Mouse (Mus musculus) left cerebral cortex, adult 18-20 months (tissue): Measurements from ENCODE around the gene Slc2a3. TPM values are rescaled to one million over a fixed set of nuclear protein-coding genes. Genes with fewer than 3 reads are reported as not detected.
A peak's percentile ranks its signal among the peaks of the same experiment; 100 is the strongest.
"Not testable (repeated sequence)": the region's sequence is repeated elsewhere in the genome, so short reads cannot be mapped to it uniquely, and the experiment has no call there.

Experiments used
- DNase-seq, 2 experiments: peaks; one replicate each; pipeline ENCODE4 v3.0.0; 2021 to 2022; ENCODE audit warnings: low spot score in 2 of 2, mixed read lengths in 1 of 2
- microRNA-seq, 2 experiments: library from miRNA; unstranded; fragments of <30 nt; microRNA quantifications; one replicate each; pipeline ENCODE4 v1.2.0; 2021
- total RNA-seq, 2 experiments: library from RNA; stranded (reverse); gene quantifications; 2 replicates each; pipeline ENCODE4 v1.2.3; 2021

The Slc2a3 gene
- total RNA-seq, 2 experiments from 2014 or later = 120 to 139 TPM

DNA sequence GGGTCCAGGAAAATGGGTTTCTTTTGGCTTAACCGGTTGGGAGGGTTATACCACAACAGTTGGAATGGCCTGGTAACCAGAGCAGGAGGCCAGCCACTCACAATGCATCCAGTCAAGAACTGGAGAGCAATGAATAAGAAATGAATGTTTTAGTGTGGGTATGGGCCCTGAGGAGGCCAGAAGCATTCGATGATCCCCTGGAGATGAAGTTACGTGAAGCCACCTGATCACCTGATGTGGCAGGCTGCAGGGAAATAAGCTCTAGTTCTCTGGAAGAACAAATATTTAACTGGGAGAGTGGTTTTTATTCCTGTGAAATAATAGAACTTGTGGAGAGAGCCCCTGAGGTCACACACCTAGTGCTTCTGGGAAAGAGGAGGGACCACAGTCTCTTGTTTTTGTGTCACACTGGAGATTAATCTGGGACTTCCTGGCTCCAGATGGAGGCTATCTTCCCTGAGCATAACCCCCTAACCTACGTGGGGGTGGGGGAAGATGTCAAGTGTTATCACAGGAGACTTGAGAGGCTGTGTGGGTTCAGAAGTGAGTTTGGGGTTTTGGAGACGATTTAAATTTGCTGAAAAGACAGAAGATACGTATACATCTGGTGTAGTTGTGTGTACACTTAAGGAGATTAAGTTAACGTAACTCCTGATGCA lies 86.6 kb downstream of the Slc2a3 start:
- DNase-seq = no peak

GRCm38 (mm10) chr6:122713116-122713515 lies 88.3 kb downstream of the Slc2a3 start:
- DNase-seq = not testable (repeated sequence)

DNA sequence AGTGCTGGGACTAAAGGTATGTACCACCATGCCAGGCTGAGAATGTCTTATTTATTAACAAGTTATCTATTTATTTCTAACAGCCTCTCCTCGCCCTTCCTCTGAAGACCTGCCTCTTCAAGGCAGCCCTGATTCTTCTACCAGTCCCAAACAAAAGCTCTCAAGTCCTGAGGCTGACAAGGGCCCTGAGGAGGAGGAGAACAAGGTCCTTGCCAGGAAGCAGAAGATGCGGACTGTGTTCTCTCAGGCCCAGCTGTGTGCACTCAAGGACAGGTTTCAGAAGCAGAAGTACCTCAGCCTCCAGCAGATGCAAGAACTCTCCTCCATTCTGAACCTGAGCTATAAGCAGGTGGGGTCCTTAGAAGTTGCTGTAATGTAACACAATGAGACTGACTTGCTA lies 90.0 kb downstream of the Slc2a3 start:
- no peak for DNase-seq

DNA sequence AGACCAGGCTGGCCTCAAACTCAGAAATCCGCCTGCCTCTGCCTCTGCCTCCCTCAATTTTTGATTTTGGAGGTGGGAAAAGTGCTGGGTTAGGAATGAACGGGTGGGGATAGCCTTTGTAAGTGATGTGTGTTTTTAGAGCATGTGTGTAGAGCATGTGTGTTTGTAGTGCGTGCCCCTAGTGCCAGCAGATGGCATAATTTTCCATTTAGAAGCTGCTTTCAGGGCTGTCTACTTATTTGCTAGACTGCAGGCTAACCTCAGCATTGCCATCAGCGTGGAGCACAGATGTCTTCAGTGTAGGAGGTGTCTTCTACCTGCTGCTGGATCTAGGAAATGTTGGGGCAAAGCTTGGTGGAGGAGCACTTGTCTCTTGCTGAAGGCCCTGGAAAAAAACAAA lies 92.6 kb downstream of the Slc2a3 start:
- DNase-seq = no peak

GRCm38 (mm10) chr6:122707036-122707800 lies 94.2 kb downstream of the Slc2a3 start, which contains the start of gene Nanog:
Gene Nanog (plus strand): TSS chr6:122707489.
- DNase-seq = no peak

DNA sequence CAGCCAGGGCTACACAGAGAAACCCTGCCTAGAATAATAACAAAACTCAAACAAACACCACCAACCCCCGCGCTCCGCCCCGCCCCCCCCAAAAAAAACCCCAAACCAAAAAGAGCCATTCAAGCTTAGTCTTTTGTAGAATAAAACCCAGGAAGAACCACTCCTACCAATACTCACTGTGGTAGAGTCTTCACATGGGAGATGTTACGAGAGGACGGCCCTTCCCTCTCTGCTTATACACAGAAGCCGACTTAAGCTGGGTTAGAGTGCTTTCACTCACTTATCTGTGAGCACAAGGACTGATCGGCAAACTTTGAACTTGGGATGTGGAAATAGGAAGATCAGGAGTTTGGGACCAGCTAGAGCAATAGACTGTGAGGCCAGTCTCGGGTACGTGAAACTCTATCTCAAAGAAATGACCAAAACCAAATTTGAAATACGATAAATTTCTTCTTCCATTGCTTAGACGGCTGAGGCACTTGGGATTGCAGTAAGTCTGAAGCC lies 95.1 kb downstream of the Slc2a3 start:
- DNase-seq = no peak

DNA sequence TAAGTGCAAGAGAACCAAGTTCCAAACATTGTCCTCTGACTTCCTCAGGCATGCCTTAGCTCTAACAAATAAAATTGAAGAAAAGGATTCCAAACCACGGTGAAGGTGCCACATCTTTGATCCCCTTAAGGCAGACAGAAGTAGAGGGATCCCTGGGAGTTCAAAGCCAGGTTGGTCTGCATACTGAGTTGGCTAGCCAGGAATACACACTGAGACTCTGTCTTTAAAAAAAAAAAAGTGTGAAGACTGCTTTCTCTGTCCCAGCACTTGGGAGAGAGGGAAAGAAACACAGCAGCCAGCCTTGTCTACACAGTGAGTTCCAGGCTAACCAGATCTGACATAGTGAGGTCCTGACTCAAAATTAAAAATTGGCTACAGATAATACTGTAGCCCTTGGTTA lies 97.7 kb downstream of the Slc2a3 start:
- DNase-seq = no peak

- DNase-seq = no peak
Measured at GRCm38 (mm10) chr6:122703251-122703650, 98.2 kb downstream of the Slc2a3 start.

GRCm38 (mm10) chr6:122702480-122703124 lies 98.8 kb downstream of the Slc2a3 start:
- peak in 1 of 2 experiments; percentile 13 for DNase-seq

GRCm38 (mm10) chr6:122701816-122702215 lies 99.6 kb downstream of the Slc2a3 start:
- no peak for DNase-seq

- not testable (repeated sequence) for DNase-seq
Measured at GRCm38 (mm10) chr6:122699628-122700027, 101.8 kb downstream of the Slc2a3 start.

GRCm38 (mm10) chr6:122695398-122695797 lies 106.0 kb downstream of the Slc2a3 start:
- DNase-seq = no peak

GRCm38 (mm10) chr6:122690082-122690481 lies 111.4 kb downstream of the Slc2a3 start:
- DNase-seq = no peak

DNA sequence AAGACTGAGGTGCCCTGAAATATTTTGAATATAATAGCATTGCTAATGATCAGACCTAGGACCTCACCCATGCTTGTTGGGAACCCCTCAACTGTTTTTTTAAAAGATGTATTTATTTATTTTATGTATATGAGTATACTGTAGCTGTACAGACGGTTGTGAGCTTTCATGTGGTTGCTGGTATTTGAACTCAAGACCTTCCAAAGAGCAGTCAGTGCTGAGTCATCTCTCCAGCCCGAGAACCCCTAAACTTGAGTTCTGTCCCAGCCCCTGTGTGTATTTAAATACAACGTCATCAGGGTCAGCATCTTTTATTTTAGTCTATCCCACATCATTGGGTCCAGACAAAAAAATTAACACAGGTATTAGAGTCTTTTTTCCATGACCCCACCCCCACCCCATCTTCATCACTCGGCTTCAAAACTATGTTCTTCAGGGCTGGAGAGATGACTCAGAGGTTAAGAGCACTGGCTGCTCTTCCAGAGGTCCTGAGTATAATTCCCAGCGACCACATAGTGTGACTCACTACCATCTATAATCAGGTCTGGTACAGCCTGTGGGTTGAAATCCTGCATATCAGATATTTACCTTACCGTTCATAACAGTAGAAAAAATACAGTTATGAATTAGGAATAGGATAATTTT lies 111.9 kb downstream of the Slc2a3 start:
- no peak for DNase-seq

DNA sequence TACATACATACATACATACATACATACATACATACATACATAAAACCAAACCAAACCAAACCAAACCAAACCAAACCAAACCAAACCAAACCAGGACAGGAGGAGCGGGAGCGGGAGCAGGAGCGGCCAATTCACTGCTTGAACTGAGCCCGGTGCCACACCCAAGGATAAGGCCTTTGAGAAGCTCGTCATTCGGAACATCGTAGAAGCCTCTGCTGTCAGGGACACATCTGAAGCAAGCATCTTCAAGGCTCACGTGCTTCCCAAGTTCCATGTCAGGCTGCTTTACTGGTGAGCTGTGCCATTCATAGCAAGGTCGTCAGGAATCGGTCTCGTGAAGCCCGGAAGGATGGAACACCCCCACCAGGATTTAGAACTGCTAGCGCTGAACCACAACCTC lies 114.7 kb downstream of the Slc2a3 start:
- DNase-seq = no peak

- DNase-seq = peak; percentile 70 to 82
Measured at GRCm38 (mm10) chr6:122682646-122683045, 118.8 kb downstream of the Slc2a3 start.

Small RNAs within 50 kb of the gene (microRNA-seq; reads per million reads assigned to microRNA genes)
- 0 to 1.2 reads per million in 2 experiments for gene Mir7231

Other genes starting within 250 kb of the Slc2a3 start
- not detected for gene Aicda, start 247.8 kb downstream of the Slc2a3 start, total RNA-seq
- 1 to 10 TPM; 1.2 to 1.7 TPM for gene Apobec1, start 199.2 kb downstream of the Slc2a3 start, total RNA-seq
- gene Gdf3, start 191.6 kb downstream of the Slc2a3 start, total RNA-seq = not detected
- gene Dppa3, start 175.2 kb downstream of the Slc2a3 start, total RNA-seq = not detected
- gene Nanog, start 94.2 kb downstream of the Slc2a3 start, total RNA-seq = not detected
- 10 to 100 TPM; 26.7 to 29.4 TPM for gene Foxj2, start 18.3 kb upstream of the Slc2a3 start, total RNA-seq
- under 1 TPM; 0.91 to 0.95 TPM for gene C3ar1, start 54.5 kb upstream of the Slc2a3 start, total RNA-seq
- gene Necap1, start 72.8 kb upstream of the Slc2a3 start, total RNA-seq = 100 to 1,000 TPM; 205 to 206 TPM
- under 1 TPM; 0.21 to 0.40 TPM for gene Clec4a1, start 120.2 kb upstream of the Slc2a3 start, total RNA-seq
- gene Clec4a3, start 150.9 kb upstream of the Slc2a3 start, total RNA-seq = 1 to 10 TPM; 1.0 to 1.5 TPM
- not detected for gene Clec4a4, start 188.7 kb upstream of the Slc2a3 start, total RNA-seq
- gene Clec4b1, start 248.3 kb upstream of the Slc2a3 start, total RNA-seq = not detected